Mouse (Mus musculus): ENCODE measurements at regions not wholly inside any gene's neighbourhood (a gene's known extent, or its start where the extent isn't known, plus 50 kb on each side); places are given as distances from the start of the nearest gene placed in this dataset.
A peak's percentile ranks its signal among the peaks of the same experiment; 100 is the strongest.

DNA sequence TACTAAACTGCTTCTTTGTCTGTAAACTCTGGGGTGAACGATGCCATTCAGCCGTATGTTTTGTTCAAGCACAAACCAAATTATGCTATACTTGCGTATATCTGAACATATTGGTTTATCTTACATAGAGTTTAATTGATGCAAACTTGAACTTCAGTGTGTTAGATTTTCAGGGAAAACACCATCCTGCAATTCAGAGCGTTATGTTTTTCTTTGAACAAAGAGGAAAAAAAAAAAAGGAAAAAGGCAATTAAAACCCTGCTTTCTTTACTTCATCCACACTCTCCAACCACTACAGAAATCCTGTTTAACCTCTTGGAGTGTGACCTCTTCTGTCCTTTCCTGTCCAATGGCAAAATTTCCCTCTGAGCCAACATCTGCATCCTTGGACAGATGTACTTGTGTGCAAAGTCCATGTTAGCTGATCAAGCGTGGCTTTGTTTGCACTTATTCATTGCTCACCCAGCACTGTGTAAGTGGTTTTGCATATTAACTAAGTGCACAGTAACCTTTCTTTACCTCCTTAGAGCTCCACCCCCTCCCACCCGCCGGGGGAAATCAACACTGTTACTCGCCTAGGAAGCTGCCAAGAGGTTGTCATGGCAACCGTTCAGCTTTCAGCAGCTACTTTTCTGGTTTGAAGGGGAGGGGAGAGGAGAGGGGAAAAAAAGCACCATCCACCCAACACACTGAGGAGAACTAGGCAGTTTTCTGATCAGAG is 174.4 kb upstream of the Klf12 start:
- peak in 1 of 2 experiments; percentile 16 for DNase-seq (ENCODE audit: low spot score in 2 of 2)

DNA sequence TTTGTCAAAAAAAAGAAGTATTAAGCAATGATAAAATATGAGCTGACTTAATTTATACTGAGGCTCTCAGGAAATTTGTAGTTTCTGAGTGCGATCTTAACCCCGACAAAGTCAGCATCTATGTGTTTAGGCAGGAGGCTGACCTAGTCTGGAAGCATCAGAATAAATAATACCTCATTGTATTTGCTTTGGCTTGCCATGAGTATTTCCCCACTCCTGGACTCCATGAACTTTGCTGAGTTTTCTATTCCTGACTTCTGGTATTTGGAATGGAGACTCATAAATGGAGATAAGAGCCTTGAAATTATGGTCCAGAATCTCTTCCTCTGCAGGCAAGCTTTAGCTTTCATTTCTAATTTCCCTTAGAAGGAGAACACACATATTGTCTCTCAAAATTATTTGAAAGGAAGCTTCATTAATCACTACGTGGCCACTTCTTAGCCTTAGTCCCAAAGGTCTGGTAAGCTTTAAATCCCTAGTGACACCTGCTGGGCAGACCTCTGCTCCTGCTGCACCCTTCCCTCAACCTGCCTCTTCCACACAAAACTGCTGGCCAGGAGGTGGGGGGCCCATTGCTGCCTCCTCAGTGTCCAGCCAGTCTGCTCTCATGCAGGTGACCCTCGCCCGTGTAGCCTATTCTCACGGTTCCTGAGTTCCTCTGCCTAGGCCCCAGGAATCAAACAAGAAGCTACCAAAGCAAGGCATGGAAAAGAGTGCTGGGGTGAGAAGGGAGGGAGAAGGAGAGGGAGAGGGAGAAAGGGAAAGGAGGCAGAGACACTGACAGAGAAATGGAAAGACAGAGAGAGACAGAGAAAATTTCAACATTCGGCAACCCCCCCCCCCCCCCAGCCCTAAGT is 173.6 kb upstream of the Klf12 start:
- no peak for DNase-seq (ENCODE audit: low spot score in 2 of 2)

GRCm38 (mm10) chr14:100446130-100446529 is 161.7 kb upstream of the Klf12 start:
- no peak for DNase-seq (ENCODE audit: low spot score in 2 of 2)

GRCm38 (mm10) chr14:100444848-100445247 is 160.4 kb upstream of the Klf12 start:
- peak in 1 of 2 experiments; percentile 15 for DNase-seq (ENCODE audit: low spot score in 2 of 2)

DNA sequence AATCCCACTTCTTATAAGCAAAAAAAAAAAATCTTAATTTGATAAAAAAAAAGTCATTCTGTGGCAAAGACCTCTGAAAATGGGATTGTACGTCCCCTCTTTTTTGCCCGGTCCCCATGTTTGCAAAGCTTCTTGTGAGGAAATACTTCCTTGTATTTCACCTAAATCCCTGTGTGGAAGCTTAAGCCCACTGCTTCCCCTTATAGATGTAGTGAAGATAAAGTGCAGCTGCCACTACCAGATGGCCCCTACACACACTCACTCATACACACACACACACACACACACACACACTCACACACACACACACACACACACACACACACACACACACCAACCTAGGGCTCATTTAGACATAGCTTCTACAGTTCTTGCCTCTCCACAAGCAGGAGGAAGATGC is 159.6 kb upstream of the Klf12 start:
- no peak for DNase-seq (ENCODE audit: low spot score in 2 of 2)

- no peak for DNase-seq (ENCODE audit: low spot score in 2 of 2)
These were observed 153.1 kb upstream of the Klf12 start for GRCm38 (mm10) chr14:100437552-100437951.

DNA sequence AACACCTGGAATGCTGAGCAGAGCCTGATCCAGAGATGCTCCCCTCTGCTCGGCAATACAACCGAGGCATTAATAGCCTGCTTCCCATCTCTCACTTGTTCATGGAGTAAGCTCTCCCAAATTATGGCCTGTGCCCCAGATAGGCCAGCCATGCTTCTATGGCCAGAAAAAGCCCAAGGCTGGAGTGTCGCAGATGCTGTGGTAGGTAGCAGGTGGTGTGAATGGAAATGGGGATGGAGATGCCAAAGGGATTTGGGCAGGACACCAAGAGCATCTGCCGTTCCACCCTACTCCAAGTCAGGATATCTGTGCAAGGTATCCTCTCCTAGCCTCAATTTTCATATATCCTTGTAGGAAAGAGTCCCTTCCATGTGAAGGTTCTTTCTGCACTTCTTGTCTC is 145.2 kb upstream of the Klf12 start:
- DNase-seq (ENCODE audit: low spot score in 2 of 2), result no peak

DNA sequence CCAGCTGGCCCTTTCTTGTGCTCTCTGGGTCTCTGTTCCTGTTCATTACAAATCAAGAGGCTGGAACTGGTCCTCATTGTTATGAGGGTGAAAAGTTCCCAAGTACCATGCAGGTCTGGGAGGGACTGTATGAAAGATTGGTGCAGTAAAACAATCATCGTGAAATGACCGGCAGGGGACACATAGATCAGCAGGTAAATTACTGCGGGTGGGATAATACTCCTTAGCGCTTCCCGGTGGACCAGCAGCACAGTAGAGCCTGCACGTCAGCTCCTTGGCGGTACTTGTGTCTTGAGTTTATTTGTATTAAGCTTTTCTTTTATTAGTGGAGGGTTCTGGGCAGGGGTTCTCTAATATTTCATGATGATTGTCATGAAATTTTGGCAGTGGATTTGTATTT is 141.9 kb upstream of the Klf12 start:
- DNase-seq (ENCODE audit: low spot score in 2 of 2), result no peak

DNA sequence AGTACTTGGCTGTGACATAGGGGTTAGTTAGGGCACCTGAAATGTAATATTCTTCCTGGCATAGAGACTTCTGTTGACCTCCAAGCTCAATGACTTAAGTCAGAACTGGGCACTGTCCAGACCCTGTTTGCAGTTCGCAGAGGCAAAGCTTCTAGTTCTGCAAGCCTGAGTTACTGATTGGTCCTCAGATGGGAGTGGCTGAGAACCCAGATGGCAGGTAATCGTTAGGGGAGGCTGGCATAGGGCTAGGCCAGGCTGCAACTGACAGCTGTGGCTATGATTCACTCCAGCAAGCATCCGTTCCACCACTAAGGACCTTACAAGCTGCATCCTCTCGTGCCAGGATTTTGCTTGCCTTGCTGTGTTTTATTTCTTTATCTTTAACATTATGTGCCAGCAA is 139.3 kb upstream of the Klf12 start:
- DNase-seq (ENCODE audit: low spot score in 2 of 2), result no peak

GRCm38 (mm10) chr14:100421666-100422065 is 137.2 kb upstream of the Klf12 start:
- no peak for DNase-seq (ENCODE audit: low spot score in 2 of 2)

- no peak for DNase-seq (ENCODE audit: low spot score in 2 of 2)
These were observed 130.6 kb upstream of the Klf12 start for GRCm38 (mm10) chr14:100415099-100415498.

DNA sequence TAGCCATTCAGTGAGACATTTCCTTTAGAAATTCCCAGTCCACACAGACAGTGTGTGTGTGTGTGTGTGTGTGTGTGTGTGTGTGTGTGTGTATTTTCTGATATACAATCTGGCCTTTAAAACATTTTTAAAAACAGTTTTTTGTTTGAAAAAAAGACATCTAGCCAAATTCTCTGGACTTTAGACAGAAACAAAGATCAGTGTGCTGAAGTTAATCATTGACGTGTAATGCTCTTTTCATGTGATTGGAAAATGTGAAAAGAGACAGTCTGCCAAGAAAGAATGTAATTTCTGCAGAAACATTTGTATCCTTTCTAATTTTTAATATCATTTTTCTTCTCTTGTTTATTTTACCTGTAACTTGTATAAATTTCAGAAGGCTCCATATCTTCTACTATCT is 127.7 kb upstream of the Klf12 start:
- no peak for DNase-seq (ENCODE audit: low spot score in 2 of 2)

DNA sequence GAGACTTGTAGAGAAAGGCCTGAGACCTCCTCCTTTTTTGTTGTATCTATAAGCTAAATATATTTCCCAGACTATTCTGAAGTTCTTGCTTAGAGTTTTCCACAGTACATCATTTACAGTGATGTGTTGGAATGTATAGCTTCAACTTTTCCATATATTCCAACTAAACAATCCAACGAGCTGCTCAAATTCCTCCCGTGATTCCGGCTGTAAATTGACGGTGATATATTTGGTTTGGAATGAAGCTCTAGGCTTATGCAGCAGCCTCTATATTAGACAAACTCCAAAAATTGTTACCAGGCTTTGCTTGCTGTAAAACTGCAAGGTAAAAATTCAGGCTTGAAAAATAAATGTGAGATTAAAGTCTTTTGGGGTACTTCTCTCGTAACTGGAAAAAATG is 112.7 kb upstream of the Klf12 start:
- DNase-seq (ENCODE audit: low spot score in 2 of 2), result no peak

DNA sequence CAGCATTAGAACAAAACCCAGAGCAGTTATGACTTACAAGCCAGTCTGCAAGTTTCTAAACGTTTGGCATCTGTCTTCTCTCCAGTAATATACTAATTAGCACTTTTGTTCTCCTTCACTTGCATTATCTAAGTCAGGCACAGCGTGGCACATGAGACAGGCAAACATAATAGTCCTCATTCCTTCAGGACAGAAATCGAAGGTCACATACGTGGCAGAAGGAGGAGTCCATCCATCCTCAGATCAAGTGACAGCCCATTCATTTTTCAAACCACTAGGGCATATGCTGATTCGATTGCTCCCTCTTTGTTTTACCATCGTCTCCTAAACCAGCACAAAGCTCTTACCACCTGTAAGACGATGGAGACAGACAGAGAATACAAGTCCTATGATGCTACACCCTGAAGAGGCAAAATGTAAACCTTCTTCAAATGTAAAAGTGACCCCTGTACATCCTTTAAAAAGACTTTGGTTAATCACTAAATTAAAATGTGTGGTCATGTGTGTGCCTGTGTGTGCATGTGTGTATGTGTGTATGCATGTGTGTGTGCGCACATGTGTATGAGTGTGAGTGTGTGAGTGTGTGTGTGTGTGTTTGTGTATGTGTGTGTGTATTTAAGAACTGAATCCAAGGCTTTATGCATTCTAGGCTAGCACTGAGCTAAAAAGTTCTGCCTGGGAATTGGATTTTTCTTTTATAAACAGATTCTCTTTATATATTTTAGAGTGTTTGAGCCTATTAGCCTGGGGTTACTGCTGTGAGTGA is 90.9 kb upstream of the Klf12 start:
- DNase-seq (ENCODE audit: low spot score in 2 of 2), result no peak

DNA sequence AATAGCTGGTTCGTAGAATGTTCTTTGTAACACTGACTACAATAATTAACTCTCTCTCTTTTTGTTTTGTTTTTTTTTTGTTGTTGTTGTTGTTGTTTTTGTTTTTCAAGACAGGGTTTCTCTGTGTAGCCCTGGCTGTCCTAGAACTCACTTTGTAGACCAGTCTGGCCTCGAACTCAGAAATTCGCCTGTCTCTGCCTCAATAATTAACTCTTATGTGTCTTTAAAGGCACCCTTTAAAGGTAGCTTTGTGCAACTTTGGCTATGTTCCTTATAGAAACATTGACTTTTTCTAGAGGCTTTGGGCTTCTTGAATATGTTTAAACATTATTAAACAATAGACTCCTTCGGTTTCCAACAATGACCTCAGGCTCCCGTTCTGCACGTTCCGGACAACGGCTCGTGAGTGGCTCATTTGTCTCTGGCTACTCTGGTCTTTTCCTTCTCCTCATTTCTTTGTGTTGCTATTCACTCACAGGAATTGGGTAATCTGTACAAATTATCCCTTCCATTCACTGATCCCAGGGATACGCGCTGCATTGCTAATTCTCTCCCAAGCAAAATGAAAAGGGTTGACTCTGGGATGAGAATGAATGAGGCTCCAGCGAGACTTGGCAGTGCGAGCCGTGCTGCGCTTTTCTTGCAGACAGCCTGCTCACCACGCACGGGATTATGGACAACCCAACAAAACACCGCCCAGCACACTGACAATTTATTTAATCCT is 90.2 kb upstream of the Klf12 start:
- DNase-seq (ENCODE audit: low spot score in 2 of 2), result no peak

- no peak for DNase-seq (ENCODE audit: low spot score in 2 of 2)
These were observed 81.9 kb upstream of the Klf12 start for GRCm38 (mm10) chr14:100366234-100366864.

GRCm38 (mm10) chr14:100362786-100363185 is 78.3 kb upstream of the Klf12 start:
- no peak for DNase-seq (ENCODE audit: low spot score in 2 of 2)

DNA sequence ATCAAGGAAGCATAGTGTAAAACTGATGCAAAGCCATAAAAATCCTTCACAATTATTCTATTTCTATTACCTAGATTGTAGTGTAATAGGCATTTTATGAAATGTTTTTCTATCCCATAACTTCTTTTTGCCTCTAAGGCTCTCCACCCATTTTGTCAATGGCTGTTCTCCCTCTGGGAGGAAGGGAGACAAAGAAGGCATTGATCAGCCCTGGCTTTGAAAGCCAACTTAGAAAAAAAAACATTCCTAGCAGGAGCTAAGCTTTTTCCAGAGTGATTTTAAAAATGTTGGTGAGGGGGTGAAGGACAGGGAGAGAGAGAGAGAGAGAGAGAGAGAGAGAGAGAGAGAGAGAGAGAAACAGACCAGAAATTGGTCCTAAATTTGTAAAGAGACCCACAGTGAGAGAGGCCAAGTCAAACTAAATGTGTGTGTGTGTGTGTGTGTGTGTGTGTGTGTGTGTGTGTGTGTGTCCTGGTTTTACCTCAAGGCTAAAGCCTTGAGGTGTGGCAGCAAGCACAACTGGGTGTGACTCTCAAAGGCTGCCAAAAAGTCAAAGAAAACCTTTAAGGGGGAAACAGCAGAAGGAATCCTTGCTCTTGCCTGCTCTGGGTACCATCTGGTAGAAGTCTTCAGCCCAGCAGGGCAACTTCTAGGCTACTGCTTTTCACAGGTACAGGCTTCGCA is 77.0 kb upstream of the Klf12 start:
- DNase-seq (ENCODE audit: low spot score in 2 of 2), result no peak

- DNase-seq (ENCODE audit: low spot score in 2 of 2), result peak in 1 of 2 experiments; percentile 23
These were observed 75.4 kb upstream of the Klf12 start for GRCm38 (mm10) chr14:100359881-100360280.

GRCm38 (mm10) chr14:100357131-100357530 is 72.7 kb upstream of the Klf12 start:
- DNase-seq (ENCODE audit: low spot score in 2 of 2), result no peak

- DNase-seq (ENCODE audit: low spot score in 2 of 2), result no peak
These were observed 69.0 kb upstream of the Klf12 start for GRCm38 (mm10) chr14:100353508-100353907.
